In the genomic region with DNA sequence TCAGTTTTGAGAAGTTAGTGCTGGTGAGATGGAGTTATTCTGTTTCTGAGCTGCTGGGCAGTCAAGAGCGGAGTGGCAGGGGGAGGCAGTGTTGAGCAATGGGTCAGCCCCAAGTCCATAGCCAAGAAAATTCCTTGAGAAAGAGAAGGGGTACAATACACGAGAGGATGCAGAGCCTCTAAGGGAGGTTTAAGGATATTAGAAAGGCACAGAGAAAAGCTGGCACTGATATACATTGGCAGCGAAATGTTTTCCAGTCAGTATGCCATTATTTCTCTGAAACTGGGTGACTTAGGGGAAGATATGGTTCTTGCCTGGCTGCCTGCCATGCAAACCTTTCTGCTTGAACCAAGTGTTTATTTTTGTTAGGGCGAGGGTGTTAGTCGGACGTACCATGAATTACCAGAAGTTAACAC, we compare ENCODE assay signal across 11 mouse cellular contexts. TPM values are rescaled to one million over a fixed set of nuclear protein-coding genes. Genes with fewer than 3 reads are reported as not detected.
DNase-seq lines count a peak whose midpoint lies in the region; ATAC-seq and TF ChIP-seq lines count a peak whose summit lies in the region.
"Had no signal": no experiment of that assay in that cellular context is flagged by ENCODE, and none has a peak within 500 bp of the region (broad histone marks: within the 10 kb centered on the region; RNA-seq: fewer than 3 reads in every experiment).

No protein-coding gene starts in this region.

- DNase-seq in adrenal gland, adult 2 months, result peak; percentile 30
- no peak for DNase-seq in adrenal gland, postnatal 25 days
- peak; percentile 83 for DNase-seq in lung, postnatal 0 days (ENCODE audit: low spot score)
- no peak for DNase-seq in cerebellum, postnatal 36 days
- DNase-seq in ovary, postnatal 14 days (ENCODE audit: low spot score), result no peak
- DNase-seq: cerebellum, adult 9-10 months had no signal

- 25% methylated on average over 6 of the region's 6 CpGs for WGBS in heart, embryonic 15.5 days
- 7% methylated on average over 6 of the region's 6 CpGs for WGBS in lung, postnatal 0 days
- 36% methylated on average over 6 of the region's 6 CpGs for WGBS in intestine, embryonic 16.5 days

- TF ChIP-seq CTCF in E14TG2a.4 (conservative IDR thresholded peaks at IDR 0.05; ENCODE audit: low read length), result no peak
- TF ChIP-seq CTCF in lung, postnatal 0 days (IDR thresholded peaks at IDR 0.05), result peak; percentile 49

- no peak overlapping the region for H3K27ac ChIP-seq in heart, embryonic 15.5 days
- H3K27ac ChIP-seq in lung, postnatal 0 days (ENCODE audit: low read length), result peak overlapping the region; percentile 71; the same call in 1 of the 2 replicates
- H3K27ac ChIP-seq in intestine, embryonic 16.5 days (ENCODE audit: low read length), result no peak overlapping the region
- H3K27ac ChIP-seq: midbrain, embryonic 12.5 days had no signal

- no peaks in the 10 kb centered on the region for H3K27me3 ChIP-seq in E14TG2a.4 (ENCODE audit: insufficient read depth, low read length)
- no peaks in the 10 kb centered on the region for H3K27me3 ChIP-seq in heart, embryonic 15.5 days
- no peaks in the 10 kb centered on the region for H3K27me3 ChIP-seq in lung, postnatal 0 days (replicated peaks; ENCODE audit: insufficient read depth, low read length)
- no peaks in the 10 kb centered on the region for H3K27me3 ChIP-seq in intestine, embryonic 16.5 days (replicated peaks; ENCODE audit: control insufficient read depth, insufficient read depth, low read length)
- H3K27me3 ChIP-seq: midbrain, embryonic 12.5 days had no signal

- no peaks in the 10 kb centered on the region for H3K9me3 ChIP-seq in E14TG2a.4 (ENCODE audit: low read length)
- H3K9me3 ChIP-seq in heart, embryonic 15.5 days (replicated peaks), result no peaks in the 10 kb centered on the region
- H3K9me3 ChIP-seq in lung, postnatal 0 days (ENCODE audit: low read length), result no peaks in the 10 kb centered on the region
- no peaks in the 10 kb centered on the region for H3K9me3 ChIP-seq in intestine, embryonic 16.5 days (ENCODE audit: control insufficient read depth, low read length)
- H3K9me3 ChIP-seq: midbrain, embryonic 12.5 days had no signal

- peak overlapping the region; percentile 35; the same call in 1 of the 2 replicates for H3K4me3 ChIP-seq in E14TG2a.4 (replicated peaks; ENCODE audit: low read length)
- H3K4me3 ChIP-seq in heart, embryonic 15.5 days, result no peak overlapping the region
- no peak overlapping the region for H3K4me3 ChIP-seq in lung, postnatal 0 days (ENCODE audit: low read depth, low read length)
- H3K4me3 ChIP-seq in intestine, embryonic 16.5 days (ENCODE audit: low read length), result no peak overlapping the region
- H3K4me3 ChIP-seq: left cerebral cortex, adult 2 months; midbrain, embryonic 12.5 days had no signal

- no peak overlapping the region for H3K9ac ChIP-seq in heart, embryonic 15.5 days
- H3K9ac ChIP-seq in lung, postnatal 0 days (replicated peaks; ENCODE audit: low read depth), result no peak overlapping the region
- no peak overlapping the region for H3K9ac ChIP-seq in intestine, embryonic 16.5 days (ENCODE audit: low read depth, low read length)
- H3K9ac ChIP-seq: midbrain, embryonic 12.5 days had no signal

- 0 out of 2 replicates have a peak, but pooled peaks cover 4% of the 10 kb centered on the region for H3K36me3 ChIP-seq in E14TG2a.4 (ENCODE audit: insufficient read depth, low read length)
- no peaks in the 10 kb centered on the region for H3K36me3 ChIP-seq in heart, embryonic 15.5 days
- H3K36me3 ChIP-seq in lung, postnatal 0 days (ENCODE audit: insufficient read depth, low read length), result 0 out of 2 replicates have a peak, but pooled peaks cover 3% of the 10 kb centered on the region
- H3K36me3 ChIP-seq in intestine, embryonic 16.5 days (ENCODE audit: control insufficient read depth, insufficient read depth, low read length), result no peaks in the 10 kb centered on the region
- H3K36me3 ChIP-seq: midbrain, embryonic 12.5 days had no signal

- peaks cover 22% of the 10 kb centered on the region for H3K4me1 ChIP-seq in E14TG2a.4 (replicated peaks; ENCODE audit: low read depth, low read length)
- peaks cover 12% of the 10 kb centered on the region for H3K4me1 ChIP-seq in heart, embryonic 15.5 days (replicated peaks)
- no peaks in the 10 kb centered on the region; the same call in 1 of the 2 replicates for H3K4me1 ChIP-seq in lung, postnatal 0 days (ENCODE audit: insufficient read depth, low read depth, low read length)
- no peaks in the 10 kb centered on the region for H3K4me1 ChIP-seq in intestine, embryonic 16.5 days (ENCODE audit: control insufficient read depth, insufficient read depth, low read length)
- H3K4me1 ChIP-seq: midbrain, embryonic 12.5 days had no signal

- peak overlapping the region; percentile 1; the same call in 1 of the 2 replicates for H3K4me2 ChIP-seq in heart, embryonic 15.5 days
- H3K4me2 ChIP-seq in lung, postnatal 0 days (replicated peaks; ENCODE audit: low read depth, low read length), result peak overlapping the region; percentile 2
- no peak overlapping the region for H3K4me2 ChIP-seq in intestine, embryonic 16.5 days (ENCODE audit: low read depth, low read length)
- H3K4me2 ChIP-seq: midbrain, embryonic 12.5 days had no signal

- peak; percentile 68; the same call in 1 of the 2 replicates for TF ChIP-seq EP300 in lung, postnatal 0 days (IDR thresholded peaks at IDR 0.05)

- no peak for ATAC-seq in heart, embryonic 15.5 days (replicated peaks; ENCODE audit: insufficient number of reproducible peaks, insufficient read depth, low FRiP score, low read depth)
- ATAC-seq in lung, postnatal 0 days, result peak; percentile 60
- ATAC-seq in intestine, embryonic 16.5 days, result no peak

RNA-seq across cellular contexts. Expression of a gene that starts 56.6 kb away (rescaled TPM):
- 10 to 100 TPM; 46.9 to 70.1 TPM for total RNA-seq in adrenal gland, adult 2 months (2021)
- 1.2 and 1.4 TPM in 2 replicates for polyA plus RNA-seq in adrenal gland, adult 2 months (2012; rRNA removed)
- total RNA-seq in adrenal gland, postnatal 25 days (2021), result 62.4 and 77.6 TPM in 2 replicates
- 87.3 and 98.1 TPM in 2 replicates for polyA plus RNA-seq in heart, embryonic 15.5 days (2015; fragmentation: Nextera tagmentation; extraction: Ambion mirVana)
- 106 and 109 TPM in 2 replicates for polyA plus RNA-seq in lung, postnatal 0 days (2015; fragmentation: Nextera tagmentation; extraction: Ambion mirVana)
- 127 and 129 TPM in 2 replicates for polyA plus RNA-seq in intestine, embryonic 16.5 days (2015; fragmentation: Nextera tagmentation; extraction: Ambion mirVana)

Comparison
In these comparisons a context has a peak if more than half of its experiments do, and no peak if none do; other contexts are left out.
1. DNase-seq: peak in adrenal gland, adult 2 months (single experiment) and lung, postnatal 0 days (single experiment); none in adrenal gland, postnatal 25 days (single experiment), cerebellum, postnatal 36 days (0 of 2) and ovary, postnatal 14 days (single experiment).
2. RNA of a gene that starts 56.6 kb away (polyA plus RNA-seq): 127 to 129 TPM in intestine, embryonic 16.5 days, 106 to 109 TPM in lung, postnatal 0 days and 87.3 to 98.1 TPM in heart, embryonic 15.5 days; 1.2 to 1.4 TPM in adrenal gland, adult 2 months; every median in the first group is over 10 times any median in the second.